Mouse (Mus musculus) thymus, adult 2 months (tissue): ENCODE measurements at regions not wholly inside any gene's neighbourhood (a gene's known extent, or its start where the extent isn't known, plus 50 kb on each side); places are given as distances from the start of the nearest gene placed in this dataset.

Source experiments
- CTCF ChIP-seq: fragments of 200-500 bp; IDR thresholded peaks from 2 replicates; pipeline ENCODE4 v1.5.1; 2012; ENCODE audit warnings: mild to moderate bottlenecking, control low read depth, low read length, moderate library complexity, borderline replicate concordance; ENCODE audit not compliant: control insufficient read depth, poor library complexity, insufficient read depth; ENCODE audit errors: extremely low read depth
- POLR2A ChIP-seq: fragments of 200-500 bp; IDR thresholded peaks from 2 replicates; pipeline ENCODE4 v1.6.1; 2012; ENCODE audit warnings: mild to moderate bottlenecking, low read length, control low read depth, moderate library complexity; ENCODE audit not compliant: control insufficient read depth, poor library complexity, insufficient read depth; ENCODE audit errors: extremely low read depth

- no peak for TF ChIP-seq CTCF
- no peak for TF ChIP-seq POLR2A
Observed at GRCm38 (mm10) chr6:89095911-89096310, 193.9 kb downstream of the Tpra1 start.
